Mouse (Mus musculus) liver, embryonic 15.5 days (tissue): ENCODE measurements around the gene Runx1. TPM values are rescaled to one million over a fixed set of nuclear protein-coding genes. Genes with fewer than 3 reads are reported as not detected.

ENCODE experiments used
- ATAC-seq: fragments of 200-750 bp; cut with Nextera tagmentation; 2 replicates; pipeline ENCODE4 v1.8.0; 2017; ENCODE audit warnings: moderate number of reproducible peaks, mild to moderate bottlenecking, moderate library complexity; ENCODE audit not compliant: insufficient read depth
- H3K27ac ChIP-seq: fragments of 300-500 bp; sonication (generic); replicated peaks from 2 replicates; pipeline ENCODE4 v1.5.1; 2015; ENCODE audit warnings: mild to moderate bottlenecking, inconsistent platforms
- H3K27me3 ChIP-seq: fragments of 300-500 bp; sonication (generic); 2 replicates; pipeline ENCODE4 v1.6.1; 2015; ENCODE audit warnings: mild to moderate bottlenecking, inconsistent platforms
- H3K36me3 ChIP-seq: fragments of 300-500 bp; sonication (generic); replicated peaks from 2 replicates; pipeline ENCODE4 v1.6.1; 2015; ENCODE audit warnings: moderate library complexity, mild to moderate bottlenecking, inconsistent platforms
- H3K4me1 ChIP-seq: fragments of 300-500 bp; sonication (generic); replicated peaks from 2 replicates; pipeline ENCODE4 v1.6.1; 2015; ENCODE audit warnings: inconsistent platforms
- H3K4me2 ChIP-seq: fragments of 300-500 bp; sonication (generic); 2 replicates; pipeline ENCODE4 v1.6.1; 2015; ENCODE audit warnings: moderate library complexity, mild to moderate bottlenecking, inconsistent platforms
- H3K4me3 ChIP-seq: fragments of 300-500 bp; sonication (generic); replicated peaks from 2 replicates; pipeline ENCODE4 v1.5.1; 2015; ENCODE audit warnings: mild to moderate bottlenecking, inconsistent platforms
- H3K9ac ChIP-seq: fragments of 300-500 bp; sonication (generic); 2 replicates; pipeline ENCODE4 v1.6.1; 2015; ENCODE audit warnings: moderate library complexity, mild to moderate bottlenecking, inconsistent platforms
- H3K9me3 ChIP-seq: fragments of 300-500 bp; sonication (generic); replicated peaks from 2 replicates; pipeline ENCODE4 v1.6.1; 2016; ENCODE audit warnings: inconsistent platforms
- WGBS: fragments of 180-500 bp; shearing (Covaris S2); methylation state at CpG from one replicate; pipeline ENCODE4 v1.1.7; 2015; ENCODE audit warnings: mixed read lengths; ENCODE audit not compliant: insufficient replicate concordance; 5-methylcytosine and 5-hydroxymethylcytosine counted together
- polyA plus RNA-seq: library from polyadenylated mRNA; unstranded; fragments of >200 nt; fragmentation: Nextera tagmentation; extraction: Ambion mirVana; gene quantifications from 2 replicates; pipeline ENCODE4 v1.2.1, GENCODE M21; 2015

The Runx1 gene
- 5.6 and 6.0 TPM in 2 replicates for polyA plus RNA-seq

GRCm38 (mm10) chr16:92825908-92826650, at the start of gene Runx1:
Runx1 (minus strand) TSS chr16:92826149.
- peak within 1 kb of the TSS; percentile 78 for H3K4me2 ChIP-seq
- H3K27ac ChIP-seq = peak within 1 kb of the TSS; percentile 90
- peaks cover 15% of the 10 kb centered on the region; the same call in 1 of the 2 replicates for H3K27me3 ChIP-seq
- H3K9ac ChIP-seq = peak within 1 kb of the TSS; percentile 77
- ATAC-seq = peak; percentile 53
- WGBS = 11% methylated on average over 11 of the region's 11 CpGs
- peak within 1 kb of the TSS; percentile 73 for H3K4me3 ChIP-seq
- H3K36me3 ChIP-seq = no peaks in the 10 kb centered on the region
- H3K9me3 ChIP-seq = no peaks in the 10 kb centered on the region
- H3K4me1 ChIP-seq = peaks cover 52% of the 10 kb centered on the region

- H3K36me3 ChIP-seq = no peaks in the 10 kb centered on the region
- H3K4me2 ChIP-seq = no peak overlapping the region
- no peak overlapping the region for H3K4me3 ChIP-seq
- no peaks in the 10 kb centered on the region for H3K9me3 ChIP-seq
- no peak overlapping the region for H3K27ac ChIP-seq
- no peak overlapping the region for H3K9ac ChIP-seq
- no peaks in the 10 kb centered on the region for H3K27me3 ChIP-seq
- WGBS = 21% methylated on average over 3 of the region's 3 CpGs
- peaks cover 12% of the 10 kb centered on the region; the same call in 1 of the 2 replicates for H3K4me1 ChIP-seq
- no peak for ATAC-seq
Measured at GRCm38 (mm10) chr16:92874015-92874414, 48.1 kb upstream of the Runx1 start.

GRCm38 (mm10) chr16:92871728-92872127, 45.8 kb upstream of the Runx1 start:
- Histone ChIP-seq H3K27ac (no peak overlapping the region), H3K4me2 (no peak overlapping the region), H3K4me3 (no peak overlapping the region), H3K4me1 (peaks cover 12% of the 10 kb centered on the region; the same call in 1 of the 2 replicates), H3K36me3 (no peaks in the 10 kb centered on the region), H3K9ac (no peak overlapping the region), H3K27me3 (no peaks in the 10 kb centered on the region; the same call in 1 of the 2 replicates), H3K9me3 (no peaks in the 10 kb centered on the region)
- no peak for ATAC-seq
- WGBS = 33% methylated on average over 11 of the region's 11 CpGs

GRCm38 (mm10) chr16:92868550-92868949, 42.6 kb upstream of the Runx1 start:
- H3K27me3 ChIP-seq = no peaks in the 10 kb centered on the region; the same call in 1 of the 2 replicates
- peaks cover 6% of the 10 kb centered on the region; the same call in 1 of the 2 replicates for H3K4me1 ChIP-seq
- ATAC-seq = no peak
- no peaks in the 10 kb centered on the region for H3K36me3 ChIP-seq
- no peak overlapping the region for H3K4me3 ChIP-seq
- no peak overlapping the region for H3K27ac ChIP-seq
- no peak overlapping the region for H3K4me2 ChIP-seq
- no peaks in the 10 kb centered on the region for H3K9me3 ChIP-seq
- 26% methylated on average over 4 of the region's 4 CpGs for WGBS
- no peak overlapping the region for H3K9ac ChIP-seq

GRCm38 (mm10) chr16:92867261-92867935, 41.4 kb upstream of the Runx1 start:
- no peaks in the 10 kb centered on the region for H3K9me3 ChIP-seq
- peaks cover 5% of the 10 kb centered on the region; the same call in 1 of the 2 replicates for H3K4me1 ChIP-seq
- no peak overlapping the region for H3K4me3 ChIP-seq
- H3K27ac ChIP-seq = no peak overlapping the region
- WGBS = 27% methylated on average over 9 of the region's 9 CpGs
- no peaks in the 10 kb centered on the region for H3K36me3 ChIP-seq
- no peaks in the 10 kb centered on the region; the same call in 1 of the 2 replicates for H3K27me3 ChIP-seq
- no peak overlapping the region for H3K4me2 ChIP-seq
- ATAC-seq = no peak
- H3K9ac ChIP-seq = no peak overlapping the region

- no peak overlapping the region for H3K4me2 ChIP-seq
- H3K9me3 ChIP-seq = no peaks in the 10 kb centered on the region
- H3K4me3 ChIP-seq = no peak overlapping the region
- WGBS = 72% methylated on average over 3 of the region's 3 CpGs
- no peaks in the 10 kb centered on the region for H3K36me3 ChIP-seq
- no peak overlapping the region for H3K9ac ChIP-seq
- peaks cover 4% of the 10 kb centered on the region for H3K27me3 ChIP-seq
- no peak for ATAC-seq
- no peaks in the 10 kb centered on the region for H3K4me1 ChIP-seq
- no peak overlapping the region for H3K27ac ChIP-seq
Measured at GRCm38 (mm10) chr16:92865314-92865713, 39.4 kb upstream of the Runx1 start.

- no peak overlapping the region for H3K4me3 ChIP-seq
Measured at GRCm38 (mm10) chr16:92864191-92864590, 38.2 kb upstream of the Runx1 start.

GRCm38 (mm10) chr16:92863179-92863578, 37.2 kb upstream of the Runx1 start:
- no peaks in the 10 kb centered on the region for H3K4me1 ChIP-seq
- H3K9me3 ChIP-seq = no peaks in the 10 kb centered on the region
- no peak for ATAC-seq
- H3K27ac ChIP-seq = no peak overlapping the region
- H3K36me3 ChIP-seq = no peaks in the 10 kb centered on the region
- H3K4me2 ChIP-seq = no peak overlapping the region
- H3K9ac ChIP-seq = no peak overlapping the region
- no peak overlapping the region for H3K4me3 ChIP-seq
- peaks cover 4% of the 10 kb centered on the region for H3K27me3 ChIP-seq

More at GRCm38 (mm10) chr16:92864191-92864590, 38.2 kb upstream of the Runx1 start:
- H3K4me1 ChIP-seq = no peaks in the 10 kb centered on the region
- no peak overlapping the region for H3K9ac ChIP-seq
- ATAC-seq = no peak
- no peaks in the 10 kb centered on the region for H3K9me3 ChIP-seq
- H3K4me2 ChIP-seq = no peak overlapping the region
- H3K27me3 ChIP-seq = peaks cover 4% of the 10 kb centered on the region
- no peak overlapping the region for H3K27ac ChIP-seq
- 34% methylated on average over 2 of the region's 2 CpGs for WGBS
- H3K36me3 ChIP-seq = no peaks in the 10 kb centered on the region

GRCm38 (mm10) chr16:92862430-92862829, 36.5 kb upstream of the Runx1 start:
- ATAC-seq = no peak
- H3K4me3 ChIP-seq = no peak overlapping the region

GRCm38 (mm10) chr16:92861571-92861970, 35.6 kb upstream of the Runx1 start:
- no peaks in the 10 kb centered on the region for H3K36me3 ChIP-seq
- no peaks in the 10 kb centered on the region for H3K4me1 ChIP-seq
- WGBS = 38% methylated on average over 2 of the region's 2 CpGs
- peaks cover 4% of the 10 kb centered on the region; the same call in 1 of the 2 replicates for H3K27me3 ChIP-seq
- H3K9me3 ChIP-seq = no peaks in the 10 kb centered on the region
- H3K27ac ChIP-seq = no peak overlapping the region
- ATAC-seq = no peak
- no peak overlapping the region for H3K4me3 ChIP-seq
- H3K4me2 ChIP-seq = no peak overlapping the region
- H3K9ac ChIP-seq = no peak overlapping the region

More at GRCm38 (mm10) chr16:92862430-92862829, 36.5 kb upstream of the Runx1 start:
- H3K4me2 ChIP-seq = no peak overlapping the region
- H3K4me1 ChIP-seq = no peaks in the 10 kb centered on the region
- no peaks in the 10 kb centered on the region for H3K36me3 ChIP-seq
- H3K9ac ChIP-seq = no peak overlapping the region
- H3K27ac ChIP-seq = no peak overlapping the region
- no peaks in the 10 kb centered on the region for H3K9me3 ChIP-seq
- WGBS = 73% methylated on average over 4 of the region's 4 CpGs
- peaks cover 4% of the 10 kb centered on the region for H3K27me3 ChIP-seq

GRCm38 (mm10) chr16:92860649-92861048, 34.7 kb upstream of the Runx1 start:
- H3K4me2 ChIP-seq = no peak overlapping the region
- no peak overlapping the region for H3K27ac ChIP-seq
- WGBS = 46% methylated on average over 1 of the region's 1 CpGs
- H3K36me3 ChIP-seq = no peaks in the 10 kb centered on the region
- H3K4me1 ChIP-seq = no peaks in the 10 kb centered on the region
- no peak for ATAC-seq
- no peak overlapping the region for H3K9ac ChIP-seq
- H3K27me3 ChIP-seq = peaks cover 4% of the 10 kb centered on the region; the same call in 1 of the 2 replicates
- no peak overlapping the region for H3K4me3 ChIP-seq
- H3K9me3 ChIP-seq = no peaks in the 10 kb centered on the region
